Mouse (Mus musculus) intestine, embryonic 14.5 days (tissue): Measurements from ENCODE around the gene St6galnac3. TPM values are rescaled to one million over a fixed set of nuclear protein-coding genes. Genes with fewer than 3 reads are reported as not detected.

Source experiments
- ATAC-seq: fragments of 200-750 bp; cut with Nextera tagmentation; replicated peaks from 2 replicates; pipeline ENCODE4 v1.8.0; 2017; ENCODE audit warnings: low read depth, moderate number of reproducible peaks, moderate TSS enrichment, moderate library complexity; ENCODE audit not compliant: low FRiP score, low TSS enrichment
- DNase-seq: peaks from one replicate; pipeline ENCODE4 v3.0.0-alpha.2; 2018; ENCODE audit warnings: low spot score
- H3K27ac ChIP-seq: fragments of 300-500 bp; sonication (generic); 2 replicates; pipeline ENCODE4 v1.5.1; 2014; ENCODE audit warnings: low read depth, mild to moderate bottlenecking, control low read depth
- H3K27me3 ChIP-seq: fragments of 300-500 bp; sonication (generic); replicated peaks from 2 replicates; pipeline ENCODE4 v1.6.1; 2014; ENCODE audit warnings: low read length, control low read depth; ENCODE audit not compliant: control insufficient read depth, insufficient read depth
- H3K36me3 ChIP-seq: fragments of 300-500 bp; sonication (generic); 2 replicates; pipeline ENCODE4 v1.6.1; 2014; ENCODE audit warnings: low read length, control low read depth; ENCODE audit not compliant: control insufficient read depth, insufficient read depth
- H3K4me1 ChIP-seq: fragments of 300-500 bp; sonication (generic); replicated peaks from 2 replicates; pipeline ENCODE4 v1.6.1; 2014; ENCODE audit warnings: low read length, control low read depth, mixed read lengths; ENCODE audit not compliant: control insufficient read depth, insufficient read depth
- H3K4me2 ChIP-seq: fragments of 300-500 bp; sonication (generic); 2 replicates; pipeline ENCODE4 v1.6.1; 2014; ENCODE audit warnings: low read length
- H3K4me3 ChIP-seq: fragments of 300-500 bp; sonication (generic); 2 replicates; pipeline ENCODE4 v1.5.1; 2014; ENCODE audit warnings: low read depth, low read length, control low read depth, mixed read lengths
- H3K9ac ChIP-seq: fragments of 300-500 bp; sonication (generic); 2 replicates; pipeline ENCODE4 v1.6.1; 2014; ENCODE audit warnings: mild to moderate bottlenecking, low read length
- H3K9me3 ChIP-seq: fragments of 300-500 bp; sonication (generic); 2 replicates; pipeline ENCODE4 v1.6.1; 2016; ENCODE audit warnings: low read length, control low read depth; ENCODE audit not compliant: control insufficient read depth
- WGBS: fragments of 180-500 bp; shearing (Covaris S2); extraction: QIAGEN DNeasy Blood & Tissue Kit; methylation state at CpG from one replicate; pipeline ENCODE4 v1.1.7; 2014; 5-methylcytosine and 5-hydroxymethylcytosine counted together
- polyA plus RNA-seq: library from polyadenylated mRNA; unstranded; fragments of >200 nt; fragmentation: Nextera tagmentation; extraction: Ambion mirVana; gene quantifications from 2 replicates; pipeline ENCODE4 v1.2.1, GENCODE M21; 2014

Gene St6galnac3
- polyA plus RNA-seq, 1 experiment from 2014 or later = 45.5 TPM

- no peak overlapping the region for H3K4me3 ChIP-seq
- no peak overlapping the region for H3K27ac ChIP-seq
- H3K36me3 ChIP-seq = no peaks in the 10 kb centered on the region
- WGBS = 84% methylated on average over 3 of the region's 3 CpGs
- no peak overlapping the region for H3K9ac ChIP-seq
- DNase-seq = no peak
- no peak overlapping the region for H3K4me2 ChIP-seq
- H3K27me3 ChIP-seq = no peaks in the 10 kb centered on the region
- no peaks in the 10 kb centered on the region for H3K4me1 ChIP-seq
- no peak for ATAC-seq
- no peaks in the 10 kb centered on the region for H3K9me3 ChIP-seq
These were observed 156.2 kb downstream of the St6galnac3 start for GRCm38 (mm10) chr3:153568815-153569214.

- ATAC-seq = no peak
- H3K27ac ChIP-seq = no peak overlapping the region
- H3K9ac ChIP-seq = no peak overlapping the region
- 63% methylated on average over 3 of the region's 3 CpGs for WGBS
- no peaks in the 10 kb centered on the region for H3K4me1 ChIP-seq
- H3K4me2 ChIP-seq = no peak overlapping the region
- no peaks in the 10 kb centered on the region for H3K36me3 ChIP-seq
- H3K9me3 ChIP-seq = no peaks in the 10 kb centered on the region
- H3K4me3 ChIP-seq = no peak overlapping the region
- no peak for DNase-seq
- no peaks in the 10 kb centered on the region for H3K27me3 ChIP-seq
These were observed 157.1 kb downstream of the St6galnac3 start for GRCm38 (mm10) chr3:153567913-153568312.

GRCm38 (mm10) chr3:153567512-153567911, 157.5 kb downstream of the St6galnac3 start:
- Histone ChIP-seq H3K4me1 (no peaks in the 10 kb centered on the region), H3K36me3 (no peaks in the 10 kb centered on the region), H3K4me3 (no peak overlapping the region), H3K9me3 (no peaks in the 10 kb centered on the region), H3K4me2 (no peak overlapping the region), H3K27ac (no peak overlapping the region), H3K9ac (no peak overlapping the region), H3K27me3 (no peaks in the 10 kb centered on the region)
- WGBS = 81% methylated on average over 4 of the region's 4 CpGs
- ATAC-seq = no peak
- DNase-seq = no peak

GRCm38 (mm10) chr3:153566100-153566499, 158.9 kb downstream of the St6galnac3 start:
- ATAC-seq = no peak
- H3K9me3 ChIP-seq = no peaks in the 10 kb centered on the region

GRCm38 (mm10) chr3:153560897-153561296, 164.1 kb downstream of the St6galnac3 start:
- no peaks in the 10 kb centered on the region for H3K27me3 ChIP-seq
- ATAC-seq = no peak
- WGBS = 54% methylated on average over 6 of the region's 6 CpGs
- H3K4me1 ChIP-seq = no peaks in the 10 kb centered on the region
- H3K9me3 ChIP-seq = no peaks in the 10 kb centered on the region
- no peak for DNase-seq
- no peak overlapping the region for H3K27ac ChIP-seq
- H3K9ac ChIP-seq = no peak overlapping the region
- H3K4me3 ChIP-seq = no peak overlapping the region
- no peak overlapping the region for H3K4me2 ChIP-seq
- no peaks in the 10 kb centered on the region for H3K36me3 ChIP-seq

More at GRCm38 (mm10) chr3:153566100-153566499, 158.9 kb downstream of the St6galnac3 start:
- Histone ChIP-seq H3K27me3 (no peaks in the 10 kb centered on the region), H3K9ac (no peak overlapping the region), H3K4me2 (no peak overlapping the region), H3K27ac (no peak overlapping the region), H3K36me3 (no peaks in the 10 kb centered on the region), H3K4me1 (no peaks in the 10 kb centered on the region), H3K4me3 (no peak overlapping the region)
- DNase-seq = no peak
- 92% methylated on average over 2 of the region's 2 CpGs for WGBS

GRCm38 (mm10) chr3:153559586-153559985, 165.4 kb downstream of the St6galnac3 start:
- 92% methylated on average over 8 of the region's 8 CpGs for WGBS
- Histone ChIP-seq H3K27me3 (no peaks in the 10 kb centered on the region), H3K9ac (no peak overlapping the region), H3K27ac (no peak overlapping the region), H3K9me3 (no peaks in the 10 kb centered on the region), H3K4me3 (no peak overlapping the region), H3K4me1 (no peaks in the 10 kb centered on the region), H3K36me3 (no peaks in the 10 kb centered on the region), H3K4me2 (no peak overlapping the region)
- ATAC-seq (no peak), DNase-seq (no peak)

- Histone ChIP-seq H3K4me1 (no peaks in the 10 kb centered on the region), H3K36me3 (no peaks in the 10 kb centered on the region), H3K27me3 (no peaks in the 10 kb centered on the region), H3K4me2 (no peak overlapping the region), H3K9me3 (no peaks in the 10 kb centered on the region), H3K4me3 (no peak overlapping the region), H3K9ac (no peak overlapping the region), H3K27ac (no peak overlapping the region)
- no peak for DNase-seq
- WGBS = 74% methylated on average over 11 of the region's 11 CpGs
- no peak for ATAC-seq
These were observed 168.4 kb downstream of the St6galnac3 start for GRCm38 (mm10) chr3:153556621-153557020.

- ATAC-seq (no peak), DNase-seq (no peak)
- WGBS = 86% methylated on average over 3 of the region's 3 CpGs
These were observed 171.3 kb downstream of the St6galnac3 start for GRCm38 (mm10) chr3:153553712-153554111.

GRCm38 (mm10) chr3:153553226-153553625, 171.7 kb downstream of the St6galnac3 start:
- H3K9ac ChIP-seq = no peak overlapping the region
- no peak overlapping the region for H3K4me2 ChIP-seq
- H3K36me3 ChIP-seq = no peaks in the 10 kb centered on the region
- no peak overlapping the region for H3K4me3 ChIP-seq
- 94% methylated on average over 7 of the region's 7 CpGs for WGBS
- no peak for ATAC-seq
- no peaks in the 10 kb centered on the region for H3K4me1 ChIP-seq
- DNase-seq = no peak
- no peaks in the 10 kb centered on the region for H3K27me3 ChIP-seq
- no peaks in the 10 kb centered on the region for H3K9me3 ChIP-seq
- no peak overlapping the region for H3K27ac ChIP-seq

More at GRCm38 (mm10) chr3:153553712-153554111, 171.3 kb downstream of the St6galnac3 start:
- no peak overlapping the region for H3K9ac ChIP-seq
- H3K36me3 ChIP-seq = no peaks in the 10 kb centered on the region
- H3K27ac ChIP-seq = no peak overlapping the region
- no peaks in the 10 kb centered on the region for H3K4me1 ChIP-seq
- no peak overlapping the region for H3K4me2 ChIP-seq
- H3K27me3 ChIP-seq = no peaks in the 10 kb centered on the region
- H3K4me3 ChIP-seq = no peak overlapping the region
- no peaks in the 10 kb centered on the region for H3K9me3 ChIP-seq
